ENCODE assay signal across 8 mouse cellular contexts in genomic region chr9:96630571-96631388, GRCm38 (mm10). TPM values are rescaled to one million over a fixed set of nuclear protein-coding genes. Genes with fewer than 3 reads are reported as not detected.
DNase-seq lines count a peak whose midpoint lies in the region; ATAC-seq and TF ChIP-seq lines count a peak whose summit lies in the region.

No protein-coding gene starts in this region.

- 2% methylated on average over 41 of the region's 105 CpGs for WGBS in hindbrain, embryonic 16.5 days
- WGBS in limb, embryonic 13.5 days = under 1% methylated on average over 95 of the region's 105 CpGs
- 1% methylated on average over 80 of the region's 105 CpGs for WGBS in midbrain, embryonic 13.5 days
- 1% methylated on average over 59 of the region's 105 CpGs for WGBS in spleen, adult 2 months

- peak overlapping the region; percentile 99 for H3K9ac ChIP-seq in hindbrain, embryonic 16.5 days (ENCODE audit: low read depth, low read length)
- peak overlapping the region; percentile 95 for H3K9ac ChIP-seq in limb, embryonic 13.5 days
- H3K9ac ChIP-seq in midbrain, embryonic 13.5 days (replicated peaks) = peak overlapping the region; percentile 95

- peak overlapping the region; percentile 73 for H3K4me2 ChIP-seq in hindbrain, embryonic 16.5 days (ENCODE audit: low read length)
- peak overlapping the region; percentile 83 for H3K4me2 ChIP-seq in limb, embryonic 13.5 days (replicated peaks)
- peak overlapping the region; percentile 73 for H3K4me2 ChIP-seq in midbrain, embryonic 13.5 days (replicated peaks)

- H3K27me3 ChIP-seq in hindbrain, embryonic 16.5 days (replicated peaks; ENCODE audit: control insufficient read depth, insufficient read depth, low read length) = no peaks in the 10 kb centered on the region
- no peaks in the 10 kb centered on the region for H3K27me3 ChIP-seq in limb, embryonic 13.5 days
- peaks cover 18% of the 10 kb centered on the region for H3K27me3 ChIP-seq in midbrain, embryonic 13.5 days
- no peaks in the 10 kb centered on the region for H3K27me3 ChIP-seq in spleen, adult 2 months (ENCODE audit: control insufficient read depth, insufficient read depth, low read length)

- H3K36me3 ChIP-seq in hindbrain, embryonic 16.5 days (ENCODE audit: control insufficient read depth, insufficient read depth, low read length) = no peaks in the 10 kb centered on the region
- H3K36me3 ChIP-seq in limb, embryonic 13.5 days = no peaks in the 10 kb centered on the region
- H3K36me3 ChIP-seq in midbrain, embryonic 13.5 days = no peaks in the 10 kb centered on the region
- no peaks in the 10 kb centered on the region for H3K36me3 ChIP-seq in spleen, adult 2 months (ENCODE audit: control insufficient read depth, insufficient read depth, low read length)

- H3K4me3 ChIP-seq in gastrocnemius, adult 2 months = peak overlapping the region; percentile 94
- peak overlapping the region; percentile 95 for H3K4me3 ChIP-seq in hindbrain, embryonic 16.5 days (ENCODE audit: low read length)
- H3K4me3 ChIP-seq in limb, embryonic 13.5 days = peak overlapping the region; percentile 86
- peak overlapping the region; percentile 84 for H3K4me3 ChIP-seq in midbrain, embryonic 13.5 days (replicated peaks)
- H3K4me3 ChIP-seq in spleen, adult 2 months (ENCODE audit: extremely low read depth, insufficient read depth, insufficient read length) = peak overlapping the region; percentile 94

- H3K4me1 ChIP-seq in hindbrain, embryonic 16.5 days (ENCODE audit: control insufficient read depth, insufficient read depth, low read depth, low read length) = peaks cover 8% of the 10 kb centered on the region
- peaks cover 22% of the 10 kb centered on the region for H3K4me1 ChIP-seq in limb, embryonic 13.5 days
- peaks cover 22% of the 10 kb centered on the region for H3K4me1 ChIP-seq in midbrain, embryonic 13.5 days (replicated peaks)
- peaks cover 13% of the 10 kb centered on the region; the same call in 1 of the 2 replicates for H3K4me1 ChIP-seq in spleen, adult 2 months (ENCODE audit: control insufficient read depth, insufficient read depth, insufficient read length)

- H3K27ac ChIP-seq in gastrocnemius, adult 2 months = peak overlapping the region; percentile 97
- H3K27ac ChIP-seq in hindbrain, embryonic 16.5 days (ENCODE audit: low read depth, low read length) = peak overlapping the region; percentile 94
- peak overlapping the region; percentile 97 for H3K27ac ChIP-seq in limb, embryonic 13.5 days
- peak overlapping the region; percentile 98 for H3K27ac ChIP-seq in midbrain, embryonic 13.5 days
- H3K27ac ChIP-seq in spleen, adult 2 months (ENCODE audit: insufficient read depth, low read length) = peak overlapping the region; percentile 85

- no peak for TF ChIP-seq CTCF in gastrocnemius, adult 2 months (IDR thresholded peaks at IDR 0.05)
- no peak for TF ChIP-seq CTCF in spleen, adult 2 months (IDR thresholded peaks at IDR 0.05; ENCODE audit: extremely low read depth, insufficient read depth, insufficient read length, insufficient replicate concordance)

- peak; percentile 17 for DNase-seq in layer of hippocampus, adult 11-12 months (ENCODE audit: low spot score)
- no peak for DNase-seq in layer of hippocampus, adult 9-10 months (ENCODE audit: low spot score)
- peak; percentile 46 for DNase-seq in cerebellum, adult 9-11 months
- peak; percentile 74 for DNase-seq in gastrocnemius, adult 2 months
- peak; percentile 66 to 83 for DNase-seq in spleen, adult 2 months (ENCODE audit: low read depth in 1 of 2, low spot score in 2 of 2)

- peak; percentile 34 for TF ChIP-seq POLR2A in spleen, adult 2 months (IDR thresholded peaks at IDR 0.05; ENCODE audit: low read depth, low read length)

- peak; percentile 81 for ATAC-seq in hindbrain, embryonic 16.5 days
- ATAC-seq in limb, embryonic 13.5 days (ENCODE audit: low FRiP score, low read depth) = peak; percentile 84
- ATAC-seq in midbrain, embryonic 13.5 days = peak; percentile 85

- no peaks in the 10 kb centered on the region for H3K9me3 ChIP-seq in hindbrain, embryonic 16.5 days (ENCODE audit: control insufficient read depth, low read length)
- no peaks in the 10 kb centered on the region for H3K9me3 ChIP-seq in limb, embryonic 13.5 days
- no peaks in the 10 kb centered on the region for H3K9me3 ChIP-seq in midbrain, embryonic 13.5 days

- intact Hi-C loops in gastrocnemius, adult 2 months (cut with DNase I) = no loop called here

RNA-seq across cellular contexts. Expression of gene Rasa2, which starts 0.6 kb away (rescaled TPM):
- 1 to 10 TPM; 3.2 to 3.6 TPM for total RNA-seq in gastrocnemius, adult 2 months (2021)
- polyA plus RNA-seq in hindbrain, embryonic 16.5 days (2015; fragmentation: Nextera tagmentation; extraction: Ambion mirVana) = 17.8 and 18.3 TPM in 2 replicates
- 22.7 and 25.1 TPM in 2 replicates for polyA plus RNA-seq in limb, embryonic 13.5 days (2015; fragmentation: Nextera tagmentation; extraction: Ambion mirVana)
- polyA plus RNA-seq in midbrain, embryonic 13.5 days (2015; fragmentation: Nextera tagmentation; extraction: Ambion mirVana) = 15.8 and 16.7 TPM in 2 replicates
- 2.0 and 2.6 TPM in 2 replicates for polyA plus RNA-seq in spleen, adult 2 months (2012; rRNA removed)
